Mouse (Mus musculus) cerebellum, adult 2 months (tissue): Measurements from ENCODE around the gene Pex14. TPM values are rescaled to one million over a fixed set of nuclear protein-coding genes. Genes with fewer than 3 reads are reported as not detected.

ENCODE experiments used
- DNase-seq, 2 experiments: peaks; one replicate each; pipeline ENCODE4 v3.0.0; 2021
- H3K27ac ChIP-seq: fragments of 200-500 bp; 2 replicates; pipeline ENCODE4 v1.5.1; 2012; ENCODE audit warnings: low read length, control low read depth, inconsistent platforms; ENCODE audit not compliant: insufficient read depth
- H3K27me3 ChIP-seq: fragments of 200-500 bp; 2 replicates; pipeline ENCODE4 v1.6.1; 2012; ENCODE audit warnings: inconsistent platforms, mild to moderate bottlenecking, low read length, moderate library complexity; ENCODE audit not compliant: control insufficient read depth, insufficient read depth
- H3K4me1 ChIP-seq: fragments of 200-500 bp; 2 replicates; pipeline ENCODE4 v1.6.1; 2011; ENCODE audit warnings: low read length; ENCODE audit not compliant: control insufficient read depth, insufficient read depth
- H3K4me3 ChIP-seq: fragments of 200-500 bp; replicated peaks from 2 replicates; pipeline ENCODE3; 2011; ENCODE audit warnings: mild to moderate bottlenecking, low read depth, low read length, control low read depth; ENCODE audit not compliant: insufficient read depth
- CTCF ChIP-seq: fragments of 200-500 bp; IDR thresholded peaks from 2 replicates; pipeline ENCODE4 v1.5.1; 2011; ENCODE audit warnings: low read depth, mild to moderate bottlenecking, control low read depth, low read length, moderate library complexity, borderline replicate concordance; ENCODE audit not compliant: insufficient read depth
- POLR2A ChIP-seq: fragments of 200-500 bp; IDR thresholded peaks from 2 replicates; pipeline ENCODE4 v1.6.1; 2011; ENCODE audit warnings: low read length, control low read depth, borderline replicate concordance; ENCODE audit not compliant: insufficient read depth
- WGBS: fragments of 180-500 bp; shearing (Covaris S2); methylation state at CpG from one replicate; pipeline ENCODE4 v1.1.7; 2018; 5-methylcytosine and 5-hydroxymethylcytosine counted together
- polyA plus RNA-seq: library from polyadenylated mRNA; depleted of rRNA; stranded (reverse); fragments of >200 nt; gene quantifications from 2 replicates; pipeline ENCODE4 v1.2.3, GENCODE M21; 2012

The Pex14 gene
- polyA plus RNA-seq, 1 experiment: 52.5 TPM

DNA sequence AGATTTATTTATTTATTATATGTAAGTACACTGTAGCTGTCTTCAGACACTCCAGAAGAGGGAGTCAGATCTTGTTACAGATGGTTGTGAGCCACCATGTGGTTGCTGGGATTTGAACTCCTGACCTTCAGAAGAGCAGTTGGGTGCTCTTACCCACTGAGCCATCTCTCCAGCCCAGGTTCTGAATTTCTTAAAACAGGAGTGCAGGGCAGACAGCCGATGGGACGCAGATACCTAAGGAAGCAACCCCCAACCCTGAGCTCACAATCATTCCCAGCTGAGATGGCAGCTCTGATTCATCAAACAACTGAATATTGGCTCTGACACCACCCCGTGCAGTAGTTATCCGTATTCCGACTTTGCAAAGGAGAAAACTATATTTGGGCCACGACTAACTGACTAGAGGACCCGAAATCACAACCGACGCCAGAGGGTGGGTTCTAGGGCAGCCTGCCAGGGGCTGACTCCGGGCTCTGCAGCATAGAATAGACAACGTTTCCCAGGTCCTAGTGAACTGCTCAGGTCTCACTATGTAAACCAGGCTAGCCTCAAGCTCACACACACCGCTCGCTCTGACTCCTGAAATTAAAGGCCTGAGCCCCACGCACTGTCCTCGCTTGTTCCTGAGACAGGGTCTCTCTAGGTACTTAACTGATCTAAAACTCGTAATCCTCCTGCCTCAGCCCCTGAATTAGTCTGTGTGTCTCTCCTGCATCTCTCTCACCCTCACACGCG, 36.6 kb upstream of the Pex14 start:
- 38% methylated on average over 18 of the region's 18 CpGs for WGBS
- no peak overlapping the region for H3K27ac ChIP-seq

GRCm38 (mm10) chr4:149133395-149133794, 33.7 kb upstream of the Pex14 start:
- TF ChIP-seq CTCF: no peak
- TF ChIP-seq POLR2A: no peak
- WGBS: 77% methylated on average over 5 of the region's 5 CpGs
- no peak overlapping the region for H3K27ac ChIP-seq
- H3K4me3 ChIP-seq: no peak overlapping the region
- no peaks in the 10 kb centered on the region for H3K4me1 ChIP-seq
- no peaks in the 10 kb centered on the region for H3K27me3 ChIP-seq
- no peak for DNase-seq

More for the DNA sequence above, 36.6 kb upstream of the Pex14 start:
- Histone ChIP-seq H3K4me1 (no peaks in the 10 kb centered on the region), H3K4me3 (no peak overlapping the region), H3K27me3 (no peaks in the 10 kb centered on the region)
- peak in 1 of 2 experiments; percentile 14 for DNase-seq
- TF ChIP-seq POLR2A (no peak), CTCF (no peak)

DNA sequence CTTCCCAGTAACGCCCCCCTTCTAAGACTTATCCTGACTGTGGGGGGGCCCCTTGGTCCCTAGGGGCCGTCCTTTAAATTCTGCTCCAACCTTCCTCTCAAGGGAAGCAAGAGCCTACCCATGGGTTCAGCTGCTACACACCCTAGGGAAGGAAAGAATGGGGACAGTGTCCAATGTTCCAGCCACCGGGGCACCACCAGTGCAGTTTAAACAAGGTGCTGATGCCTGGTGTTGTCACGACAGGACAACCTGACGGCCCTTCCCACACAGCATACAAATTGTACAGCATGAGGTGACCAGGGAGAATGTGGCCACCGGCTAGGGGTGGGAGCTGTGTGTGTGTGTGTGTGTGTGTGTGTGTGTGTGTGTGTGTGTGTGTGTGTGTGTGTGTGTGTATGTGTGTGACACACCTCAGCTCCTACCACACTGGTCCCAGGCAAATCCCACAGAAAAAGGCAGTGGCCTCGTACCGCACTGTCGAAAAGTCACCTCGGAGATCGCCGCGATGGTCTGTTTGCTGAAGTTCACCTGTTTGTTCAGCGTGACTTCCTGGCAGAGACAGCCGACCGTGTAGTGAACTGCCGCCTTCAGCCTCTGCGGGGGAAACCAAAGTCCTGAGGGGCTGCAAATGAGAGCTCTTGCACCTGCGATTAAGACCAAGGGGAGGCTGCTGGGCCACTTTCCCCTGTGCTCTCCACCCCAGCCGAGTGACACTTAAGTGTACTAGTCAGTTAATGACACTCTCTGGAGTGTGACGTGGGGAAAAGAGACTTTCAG, 32.3 kb upstream of the Pex14 start:
- WGBS: 87% methylated on average over 21 of the region's 21 CpGs
- H3K27ac ChIP-seq: no peak overlapping the region
- H3K4me1 ChIP-seq: no peaks in the 10 kb centered on the region
- no peaks in the 10 kb centered on the region for H3K27me3 ChIP-seq
- TF ChIP-seq CTCF (no peak), POLR2A (no peak)
- DNase-seq: no peak
- no peak overlapping the region for H3K4me3 ChIP-seq

GRCm38 (mm10) chr4:149131021-149131752, 31.5 kb upstream of the Pex14 start:
- no peak overlapping the region for H3K4me3 ChIP-seq
- WGBS: 82% methylated on average over 23 of the region's 23 CpGs
- no peak for TF ChIP-seq CTCF
- TF ChIP-seq POLR2A: no peak
- no peak overlapping the region for H3K27ac ChIP-seq
- no peaks in the 10 kb centered on the region for H3K4me1 ChIP-seq
- no peaks in the 10 kb centered on the region for H3K27me3 ChIP-seq
- no peak for DNase-seq

GRCm38 (mm10) chr4:149128467-149128866, 28.8 kb upstream of the Pex14 start:
- no peaks in the 10 kb centered on the region for H3K27me3 ChIP-seq
- no peak overlapping the region for H3K27ac ChIP-seq
- no peaks in the 10 kb centered on the region for H3K4me1 ChIP-seq
- DNase-seq: no peak
- WGBS: 88% methylated on average over 18 of the region's 18 CpGs
- TF ChIP-seq POLR2A: no peak
- H3K4me3 ChIP-seq: no peak overlapping the region

DNA sequence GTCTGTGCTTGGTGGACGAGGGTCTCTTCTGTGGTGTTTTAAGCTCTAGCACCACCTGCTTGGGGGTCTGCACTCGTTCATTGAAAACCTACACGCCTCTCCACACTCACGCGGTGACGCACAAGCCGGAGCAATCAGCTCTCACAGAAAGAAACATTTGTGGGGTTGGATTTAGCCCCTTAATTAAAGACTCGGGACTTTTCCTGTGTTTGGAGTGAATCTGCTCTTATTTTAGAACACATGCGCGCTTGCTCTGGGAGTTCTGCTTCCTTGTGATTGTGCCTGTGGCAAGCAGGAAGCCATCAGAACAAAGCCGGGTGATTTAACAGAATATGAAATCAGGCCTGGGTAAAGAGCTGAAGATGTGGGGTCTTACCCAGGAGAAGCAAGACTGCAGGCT, 27.0 kb upstream of the Pex14 start, which contains the start of gene Cort:
Gene Cort (minus strand): TSS at position 101 of the 400 bp plus-strand sequence.
- Histone ChIP-seq H3K4me1 (no peaks in the 10 kb centered on the region), H3K27me3 (no peaks in the 10 kb centered on the region), H3K4me3 (no peak within 1 kb of the TSS), H3K27ac (no peak within 1 kb of the TSS)
- no peak for DNase-seq
- TF ChIP-seq CTCF (no peak), POLR2A (no peak)
- 86% methylated on average over 11 of the region's 11 CpGs for WGBS

DNA sequence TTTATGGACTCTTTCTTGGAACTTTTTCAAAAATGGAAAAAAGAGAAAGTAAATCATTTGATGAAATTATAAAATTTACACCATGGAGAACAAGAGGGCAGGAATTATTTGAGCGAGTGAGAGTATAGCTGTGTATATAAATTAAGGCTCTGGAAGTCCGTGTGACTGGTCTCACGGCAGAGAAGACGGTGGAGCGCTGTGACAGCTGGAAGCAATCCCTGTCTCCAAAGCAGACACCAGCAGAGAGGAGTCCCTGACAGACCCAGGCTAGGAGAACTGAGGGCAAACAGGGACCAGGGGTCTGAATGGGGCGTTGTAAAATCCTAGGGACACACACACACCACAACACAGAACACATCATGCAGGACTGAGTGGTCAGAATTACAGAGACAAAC, 26.4 kb upstream of the Pex14 start:
- Histone ChIP-seq H3K27ac (no peak overlapping the region), H3K4me1 (no peaks in the 10 kb centered on the region), H3K27me3 (no peaks in the 10 kb centered on the region), H3K4me3 (no peak overlapping the region)
- 75% methylated on average over 6 of the region's 6 CpGs for WGBS
- TF ChIP-seq CTCF: no peak
- no peak for TF ChIP-seq POLR2A
- no peak for DNase-seq
